Mouse (Mus musculus) thymus, postnatal 0 days (tissue): ENCODE measurements around the gene Sort1. TPM values are rescaled to one million over a fixed set of nuclear protein-coding genes. Genes with fewer than 3 reads are reported as not detected.
"Not testable (repeated sequence)": the region's sequence is repeated elsewhere in the genome, so short reads cannot be mapped to it uniquely, and the experiment has no call there.

Experiments
- DNase-seq: peaks from one replicate; pipeline ENCODE4 v3.0.0-alpha.2; 2015; ENCODE audit warnings: low spot score
- polyA plus RNA-seq: library from polyadenylated mRNA; unstranded; fragments of >200 nt; fragmentation: Nextera tagmentation; extraction: Ambion mirVana; gene quantifications from 2 replicates; pipeline ENCODE4 v1.2.1, GENCODE M21; 2015

Sort1 gene
- polyA plus RNA-seq, result 2.7 and 2.9 TPM in 2 replicates

DNA sequence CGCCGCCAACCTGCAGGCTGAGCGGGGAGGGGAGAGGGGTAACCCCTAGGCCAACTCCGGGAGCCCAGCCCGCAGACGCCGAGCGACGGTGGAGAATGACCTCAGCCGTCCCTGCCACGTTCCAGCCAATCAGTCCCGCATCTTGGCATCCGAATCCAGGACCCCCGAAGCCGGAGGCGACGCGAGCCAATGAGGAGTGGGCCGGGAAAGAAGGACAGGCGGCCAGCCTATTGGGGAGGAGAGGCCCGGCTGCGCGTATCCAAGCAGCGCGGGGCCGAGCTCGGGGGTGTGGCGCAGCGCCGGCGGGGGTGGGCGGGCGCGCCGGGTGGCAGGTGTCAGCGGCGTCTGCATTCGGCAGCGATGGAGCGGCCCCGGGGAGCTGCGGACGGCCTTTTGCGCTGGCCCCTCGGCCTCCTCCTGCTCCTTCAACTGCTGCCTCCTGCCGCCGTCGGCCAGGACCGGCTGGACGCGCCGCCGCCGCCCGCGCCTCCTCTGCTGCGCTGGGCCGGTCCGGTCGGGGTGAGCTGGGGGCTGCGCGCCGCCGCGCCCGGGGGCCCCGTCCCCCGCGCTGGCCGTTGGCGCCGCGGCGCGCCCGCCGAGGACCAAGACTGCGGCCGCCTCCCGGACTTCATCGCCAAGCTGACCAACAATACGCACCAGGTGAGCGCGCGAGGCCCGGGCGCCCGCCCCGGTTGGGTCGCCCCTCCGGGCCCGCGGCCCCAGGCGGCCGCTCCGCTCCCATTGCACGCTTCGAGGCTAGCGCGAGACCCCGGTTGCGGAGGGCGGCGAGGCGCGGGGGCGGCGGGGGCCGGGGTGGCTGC is at the start of gene Sort1:
Gene Sort1 (plus strand): TSS at position 302 of the 821 bp plus-strand sequence.
- DNase-seq, result peak; percentile 91

DNA sequence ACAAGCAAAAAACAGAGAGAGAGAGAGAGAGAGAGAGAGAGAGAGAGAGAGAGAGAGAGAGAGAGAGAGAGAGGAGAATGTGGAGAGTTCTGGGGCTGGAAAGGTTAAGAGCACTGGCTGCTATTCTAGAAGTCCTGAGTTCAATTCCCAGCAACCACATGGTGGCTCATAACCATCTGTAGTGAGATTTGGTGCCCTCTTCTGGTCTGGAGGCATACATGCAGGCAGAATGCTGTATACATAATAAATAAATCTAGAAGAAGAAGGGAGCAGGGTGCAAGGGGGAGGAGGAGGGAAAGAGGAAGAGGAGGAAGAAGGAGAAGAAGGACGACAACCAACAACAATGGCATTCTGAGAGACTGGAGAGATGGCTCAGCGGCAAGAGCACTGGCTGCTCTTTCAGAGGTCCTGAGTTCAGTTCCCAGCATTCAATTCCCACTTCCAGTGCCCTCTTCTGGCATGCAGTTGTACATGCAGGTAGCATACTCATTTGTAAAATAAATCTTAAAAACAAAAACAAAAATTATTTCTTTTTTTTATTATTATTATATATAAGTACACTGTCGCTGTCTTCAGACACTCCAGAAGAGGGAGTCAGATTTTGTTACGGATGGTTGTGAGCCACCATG is 46.3 kb upstream of the Sort1 start:
- not testable (repeated sequence) for DNase-seq

DNA sequence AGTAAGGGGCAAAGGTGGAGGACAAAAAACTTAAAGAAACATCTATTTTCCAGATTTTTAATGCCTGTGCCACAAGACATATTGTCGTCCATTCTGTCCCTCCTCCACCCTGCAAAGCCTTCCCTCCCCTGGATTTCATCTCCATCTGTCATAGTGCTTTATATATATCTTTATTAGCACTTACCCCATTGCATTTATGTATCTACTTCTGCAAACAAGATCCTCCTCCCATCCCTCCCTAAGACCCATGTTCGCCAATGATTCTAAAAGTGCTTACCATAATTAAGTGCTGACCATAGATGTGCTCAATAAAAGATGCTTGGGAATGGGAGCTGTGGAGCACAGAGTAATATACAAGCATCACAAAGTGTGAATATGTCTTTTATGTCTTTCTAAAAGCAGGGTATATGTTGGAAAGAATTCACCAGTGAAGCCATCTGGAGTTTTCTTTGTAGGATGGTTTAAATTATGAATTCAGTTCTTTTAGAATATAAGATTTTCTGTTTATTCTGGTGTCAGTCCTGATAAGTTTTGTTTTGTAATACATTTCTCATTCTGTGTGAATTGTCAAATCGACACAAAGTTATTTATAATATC is 42.5 kb upstream of the Sort1 start:
- DNase-seq, result no peak

DNA sequence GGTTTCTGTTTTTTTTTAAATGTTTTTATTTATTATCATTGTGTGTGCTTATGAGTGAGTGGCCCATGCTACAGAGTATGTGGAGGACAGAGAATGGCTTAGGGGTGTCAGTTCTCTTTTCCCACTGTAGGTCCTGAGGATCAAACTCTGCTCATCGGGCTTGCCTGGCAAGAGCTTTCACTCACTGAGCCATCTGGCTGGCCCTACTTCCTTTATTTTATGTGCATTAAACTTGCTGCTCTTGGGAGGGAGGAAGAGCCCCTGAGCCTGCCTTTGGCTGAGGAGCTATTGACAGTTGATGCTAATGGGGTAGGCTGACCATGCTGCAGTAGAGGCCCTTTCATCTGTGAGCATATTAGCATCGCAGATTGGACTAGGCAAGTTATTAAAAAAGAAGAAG is 37.0 kb upstream of the Sort1 start:
- no peak for DNase-seq

DNA sequence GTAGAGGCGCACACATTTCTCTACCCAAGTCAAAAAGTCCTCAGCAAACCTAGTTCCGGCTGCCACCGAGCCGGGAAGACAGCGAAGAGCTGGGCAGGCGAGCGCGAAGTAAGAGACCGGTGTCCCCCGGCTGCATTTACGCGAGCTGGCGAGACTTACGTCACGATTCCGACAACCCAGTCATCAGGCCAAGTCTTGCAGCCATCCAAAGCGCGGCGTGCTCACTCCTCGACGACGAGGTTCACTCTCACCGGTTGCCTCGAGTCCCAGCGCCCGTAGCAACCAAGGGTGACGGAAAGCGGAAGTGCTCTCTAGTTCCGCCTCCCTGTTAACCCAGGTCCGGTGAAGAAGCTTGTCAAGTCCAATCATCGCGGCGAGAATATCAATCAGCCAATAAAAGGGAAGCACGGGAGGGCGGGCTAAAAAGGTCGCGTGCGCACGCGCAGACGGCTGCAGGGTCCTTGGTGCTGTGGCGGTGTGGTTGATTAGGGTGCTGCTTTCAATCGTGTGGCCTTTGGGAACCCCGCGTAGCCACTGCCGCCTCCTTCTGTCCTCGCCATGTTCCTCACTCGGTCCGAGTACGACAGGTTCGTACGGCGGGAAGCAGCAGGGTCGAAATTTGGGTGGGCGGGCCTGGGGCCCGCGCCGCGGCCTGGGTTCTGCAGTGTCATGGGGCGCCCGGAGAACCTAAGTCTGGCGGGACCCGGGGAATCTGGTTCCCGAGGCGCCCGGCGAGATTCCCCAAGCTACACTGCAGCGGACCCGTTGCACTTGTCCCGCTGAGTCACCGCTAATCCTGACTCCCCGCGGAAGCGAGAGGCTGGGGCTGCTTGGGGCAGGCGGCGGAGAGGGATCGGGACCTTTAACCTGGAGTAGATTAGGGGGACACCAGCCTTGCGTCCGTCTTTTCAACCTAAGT is 26.9 kb upstream of the Sort1 start, which contains the start of gene Psma5:
Gene Psma5 (plus strand): TSS at position 208 of the 919 bp plus-strand sequence.
- peak; percentile 98 for DNase-seq

DNA sequence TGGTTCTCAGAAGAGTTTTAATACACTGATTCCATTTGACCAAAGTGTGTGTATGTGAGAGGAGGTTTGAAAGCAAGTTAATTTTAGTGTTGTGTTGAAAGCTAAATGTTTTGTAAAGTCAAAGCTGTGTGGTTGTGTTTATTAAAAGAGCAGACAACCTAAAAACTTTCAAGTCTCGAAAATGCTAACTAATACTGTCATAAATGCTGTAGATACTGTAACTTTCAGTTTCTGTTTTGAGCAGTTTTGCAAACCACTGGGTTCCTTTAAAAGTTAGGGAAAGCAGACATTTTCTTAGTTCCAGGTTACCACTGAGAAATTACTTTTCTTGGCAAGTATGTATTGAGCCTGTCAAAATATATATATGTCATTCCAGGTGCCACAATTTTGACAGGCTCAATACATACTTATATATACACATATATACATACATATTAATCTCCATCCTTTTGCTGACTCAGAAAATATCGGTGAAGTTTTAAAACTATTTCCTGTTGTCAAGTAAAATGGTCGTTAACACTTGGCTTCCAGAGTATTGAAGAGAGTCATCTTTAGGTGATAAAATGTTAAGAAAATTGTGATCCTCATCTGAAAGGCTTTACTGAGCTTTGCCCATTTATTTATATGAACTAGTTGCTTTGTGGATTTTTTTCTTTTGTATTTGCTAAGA is 25.9 kb upstream of the Sort1 start:
- DNase-seq, result no peak

DNA sequence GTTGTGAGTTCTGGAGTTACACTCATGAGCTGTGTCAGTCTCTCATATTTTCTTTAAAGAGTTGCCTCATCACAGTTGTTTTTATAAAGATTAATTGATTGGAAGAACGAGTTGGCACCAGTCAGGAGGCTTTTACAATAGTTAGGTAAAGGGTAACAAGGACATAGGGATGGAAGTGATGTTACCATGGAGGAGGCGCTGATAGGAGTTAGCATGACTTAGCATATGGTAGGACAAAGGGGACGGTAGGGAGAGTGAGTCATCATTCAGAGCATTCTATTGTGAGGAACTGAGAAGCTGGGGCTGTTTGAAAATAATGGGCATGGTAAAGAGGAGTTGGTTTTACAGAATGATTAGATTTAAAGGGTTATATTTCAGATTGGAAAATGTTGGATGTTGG is 24.6 kb upstream of the Sort1 start:
- no peak for DNase-seq

DNA sequence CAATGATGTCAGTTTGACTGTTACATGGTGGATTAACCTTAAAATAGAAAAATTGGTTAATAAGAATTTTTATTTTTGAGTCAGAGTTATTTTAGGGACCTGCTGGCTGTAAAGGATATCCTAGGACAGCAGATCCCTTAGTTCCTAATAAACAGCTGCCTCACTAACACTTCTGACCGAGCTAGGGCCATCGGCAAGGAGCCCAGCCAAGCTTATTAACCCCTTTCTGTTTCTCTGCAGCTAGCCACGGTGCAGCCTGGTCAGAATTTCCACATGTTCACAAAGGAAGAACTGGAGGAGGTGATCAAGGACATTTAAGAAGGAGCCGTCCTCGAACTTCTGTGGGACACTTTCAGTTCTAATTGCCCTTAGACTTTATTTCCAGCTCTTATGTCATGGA is 4.4 kb upstream of the Sort1 start:
- DNase-seq, result not testable (repeated sequence)

DNA sequence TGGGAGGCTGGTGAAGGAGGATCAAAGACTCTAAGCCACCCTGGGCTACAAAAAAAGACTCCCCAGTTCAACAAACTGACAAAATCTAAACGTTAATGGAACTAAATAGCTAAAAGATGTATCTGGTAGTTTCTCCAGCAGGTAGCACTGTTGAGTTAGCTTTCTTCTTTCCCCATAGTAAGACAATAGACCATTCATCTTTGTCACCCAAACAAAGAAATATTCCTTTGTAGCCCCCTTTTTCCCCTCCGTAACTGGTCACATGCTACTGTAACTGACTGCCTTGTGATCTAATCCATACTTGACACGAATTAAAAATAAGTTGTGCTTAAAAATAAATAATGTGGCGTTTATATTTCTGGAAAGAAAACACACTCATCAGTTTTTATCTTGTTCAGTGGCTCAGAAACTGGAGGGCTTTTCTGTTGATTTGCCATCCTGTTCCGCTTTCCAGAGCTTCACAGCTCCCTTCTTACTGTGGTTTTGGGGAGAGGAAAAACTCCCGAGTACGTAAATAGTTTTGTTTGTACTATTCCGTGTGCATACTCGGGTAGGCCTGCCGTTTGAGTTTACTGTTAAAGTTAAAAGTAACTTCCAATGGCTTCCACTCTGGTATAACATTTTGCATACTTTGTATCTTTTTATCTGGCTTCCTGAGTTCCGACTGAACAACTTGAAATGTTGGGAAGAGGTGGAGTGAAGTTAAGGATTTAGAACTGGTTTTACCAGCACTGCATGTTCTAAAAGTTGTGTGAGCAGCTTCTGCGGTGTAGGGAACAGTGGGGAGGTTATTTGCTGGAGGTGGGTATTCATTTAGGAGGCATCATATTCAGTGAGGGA is 1.3 kb upstream of the Sort1 start:
- DNase-seq, result peak; percentile 62

DNA sequence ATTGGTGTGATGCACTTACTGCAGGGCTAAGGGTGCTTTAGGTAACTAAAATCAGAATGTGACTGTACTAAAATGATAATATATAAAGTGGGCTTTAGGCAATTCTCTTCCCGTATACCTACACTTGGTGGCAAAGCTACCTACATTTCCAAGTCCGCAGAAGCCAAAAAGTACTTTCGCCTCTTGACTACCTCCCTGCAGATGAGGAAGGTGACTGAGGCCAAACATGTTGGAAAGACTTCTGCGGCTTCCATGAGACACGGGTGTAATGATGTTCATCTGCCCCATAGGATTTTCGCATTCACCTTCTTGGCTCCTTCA is 681 bp upstream of the Sort1 start:
- no peak for DNase-seq

DNA sequence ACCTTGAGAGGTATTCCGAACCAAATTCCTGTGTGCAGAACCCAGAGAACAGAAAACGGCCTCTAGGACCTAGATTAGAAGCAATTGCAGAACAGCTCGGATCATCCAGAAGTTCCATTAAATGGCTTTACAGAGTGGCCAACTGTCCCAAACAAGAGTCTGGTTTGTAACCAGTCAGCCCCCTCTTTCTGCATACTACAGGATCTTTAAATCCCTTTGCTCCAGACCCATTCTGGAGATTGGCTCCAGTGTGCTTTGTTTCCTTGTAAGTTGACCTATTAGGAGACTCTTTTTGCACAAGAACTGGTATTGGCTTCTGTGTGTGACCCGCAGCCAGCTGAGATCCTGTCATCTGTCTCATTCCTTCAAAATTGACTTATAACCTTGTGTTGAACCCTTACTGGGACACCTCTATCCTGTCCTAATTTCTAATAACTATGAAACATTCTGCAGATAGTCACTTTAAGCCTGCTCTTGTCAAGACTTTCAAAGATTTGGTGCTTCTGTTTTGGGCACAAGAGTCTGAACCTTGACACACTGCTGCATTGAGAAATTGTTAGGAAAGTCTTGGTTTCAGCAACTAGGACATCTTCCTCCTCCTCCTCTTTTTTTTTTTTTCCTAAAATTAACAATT is 1.3 kb downstream of the Sort1 start:
- no peak for DNase-seq

DNA sequence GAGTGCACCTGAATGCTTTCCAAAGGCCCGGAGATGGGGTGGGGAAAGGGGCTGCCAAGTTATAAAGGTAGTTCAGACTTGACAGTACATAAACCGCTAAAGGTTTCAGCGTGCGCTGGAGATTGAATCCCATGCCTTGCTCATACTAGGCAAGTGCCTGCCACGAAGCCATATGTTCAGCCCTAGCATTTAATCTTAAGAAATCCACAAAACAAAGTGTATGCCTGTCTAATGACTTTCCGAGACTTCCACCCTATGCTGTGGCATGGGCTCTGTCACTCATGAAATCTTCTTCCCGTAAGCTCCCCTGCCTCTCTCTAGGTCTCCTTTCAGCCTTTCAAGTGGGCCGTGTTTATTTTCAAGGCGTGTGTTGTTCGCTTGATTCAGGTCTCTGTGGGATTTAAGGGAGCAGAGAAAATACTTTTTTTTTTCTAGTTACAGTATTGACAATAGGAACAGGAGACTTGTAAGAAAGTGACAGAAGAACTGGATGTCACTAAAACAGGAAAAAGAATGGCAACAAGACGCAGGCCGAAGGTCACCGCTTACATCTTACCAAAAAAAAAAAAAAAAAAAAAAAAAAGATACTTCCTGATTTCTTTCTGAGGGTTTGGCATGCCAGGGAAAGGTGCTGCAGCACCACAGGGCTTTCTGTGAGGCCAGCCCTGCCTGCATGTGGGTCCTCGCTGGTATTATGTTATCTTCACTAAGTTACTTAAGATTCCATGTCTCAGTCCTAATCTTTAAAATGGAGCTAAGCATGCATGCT is 3.0 kb downstream of the Sort1 start:
- no peak for DNase-seq

DNA sequence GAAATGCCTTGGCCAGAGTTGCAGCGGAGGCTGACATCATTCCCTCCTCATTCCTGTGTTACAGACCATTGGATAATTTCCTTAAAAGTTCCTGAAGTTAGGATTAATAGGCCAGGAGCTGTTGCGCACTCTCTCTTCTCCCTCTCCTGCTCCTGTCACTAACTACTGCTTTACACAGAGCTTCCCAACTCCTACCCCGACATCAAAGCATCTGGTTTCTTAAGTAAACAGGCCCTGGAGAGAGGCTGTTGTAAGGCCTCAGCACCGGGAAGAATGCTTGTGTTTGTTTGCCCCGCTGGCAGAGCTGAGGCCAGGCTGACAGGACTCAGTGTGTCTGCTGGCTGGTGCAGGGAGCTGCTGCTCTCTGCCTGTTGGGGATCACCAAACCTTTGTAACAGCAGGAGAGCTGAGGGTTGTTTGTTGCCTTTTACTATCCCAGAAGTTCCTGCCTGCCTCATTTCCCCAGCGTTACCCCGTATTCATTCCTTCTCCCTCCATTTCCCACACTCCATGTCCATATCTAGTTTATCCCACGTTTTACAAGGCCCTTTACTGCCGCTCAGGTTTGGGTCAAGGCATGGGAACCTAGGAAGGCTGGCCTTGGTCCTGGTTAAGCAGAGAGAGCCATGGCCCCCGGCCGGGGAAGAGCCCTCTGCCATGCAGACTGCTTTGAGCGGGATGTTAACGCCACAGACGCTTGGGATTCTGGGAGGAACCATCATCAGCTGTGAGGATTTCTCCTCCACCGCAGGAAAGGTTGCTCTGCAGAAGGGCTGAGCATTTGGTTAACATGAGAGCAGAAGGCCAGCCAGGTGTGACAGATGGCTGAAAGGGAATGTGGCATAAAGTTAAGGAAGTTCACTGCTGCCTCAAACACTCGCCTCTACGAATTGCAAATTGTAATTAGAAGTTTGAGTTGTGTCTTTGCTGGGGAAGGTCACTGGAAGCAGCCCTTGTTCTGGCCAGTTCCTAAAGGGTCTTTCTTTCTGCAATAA is 4.2 kb downstream of the Sort1 start:
- DNase-seq, result no peak

DNA sequence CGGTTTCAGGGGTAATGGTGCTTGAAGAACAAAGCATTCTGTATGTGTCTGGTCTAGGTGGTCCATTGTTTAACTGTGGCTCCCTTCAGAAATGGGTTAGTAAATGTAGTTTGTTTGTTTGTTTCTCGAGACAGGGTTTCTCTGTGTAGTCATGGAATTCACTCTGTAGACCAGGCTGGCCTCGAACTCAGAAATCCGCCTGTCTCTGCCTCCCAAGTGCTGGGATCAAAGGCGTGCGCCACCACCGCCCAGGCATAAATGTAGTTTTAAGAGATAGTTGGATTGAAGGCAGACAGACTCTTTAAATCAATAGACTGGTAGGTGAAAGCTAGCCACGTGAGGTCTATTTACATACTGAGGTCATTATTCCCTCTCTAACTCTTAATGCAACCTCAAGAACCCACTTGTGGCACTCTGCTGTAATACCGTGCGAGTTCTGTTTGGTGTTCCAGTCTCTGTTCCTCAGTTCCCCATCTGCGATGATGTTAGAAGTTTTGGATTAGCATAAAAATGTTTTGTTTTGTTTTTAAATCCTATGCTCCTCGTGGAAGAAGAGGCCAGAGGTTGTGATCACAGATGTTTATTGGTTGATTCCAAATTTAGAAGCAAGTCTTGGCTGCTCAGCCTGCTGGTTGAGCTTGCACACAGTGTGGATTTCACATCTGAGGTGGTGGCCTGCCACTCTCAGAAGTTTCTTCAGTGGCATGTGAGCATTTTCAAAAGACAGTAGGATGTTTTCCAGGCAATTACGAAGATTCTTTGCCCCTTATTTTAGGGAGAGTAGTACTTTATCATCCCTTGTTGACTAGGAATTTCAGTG is 5.6 kb downstream of the Sort1 start:
- no peak for DNase-seq

DNA sequence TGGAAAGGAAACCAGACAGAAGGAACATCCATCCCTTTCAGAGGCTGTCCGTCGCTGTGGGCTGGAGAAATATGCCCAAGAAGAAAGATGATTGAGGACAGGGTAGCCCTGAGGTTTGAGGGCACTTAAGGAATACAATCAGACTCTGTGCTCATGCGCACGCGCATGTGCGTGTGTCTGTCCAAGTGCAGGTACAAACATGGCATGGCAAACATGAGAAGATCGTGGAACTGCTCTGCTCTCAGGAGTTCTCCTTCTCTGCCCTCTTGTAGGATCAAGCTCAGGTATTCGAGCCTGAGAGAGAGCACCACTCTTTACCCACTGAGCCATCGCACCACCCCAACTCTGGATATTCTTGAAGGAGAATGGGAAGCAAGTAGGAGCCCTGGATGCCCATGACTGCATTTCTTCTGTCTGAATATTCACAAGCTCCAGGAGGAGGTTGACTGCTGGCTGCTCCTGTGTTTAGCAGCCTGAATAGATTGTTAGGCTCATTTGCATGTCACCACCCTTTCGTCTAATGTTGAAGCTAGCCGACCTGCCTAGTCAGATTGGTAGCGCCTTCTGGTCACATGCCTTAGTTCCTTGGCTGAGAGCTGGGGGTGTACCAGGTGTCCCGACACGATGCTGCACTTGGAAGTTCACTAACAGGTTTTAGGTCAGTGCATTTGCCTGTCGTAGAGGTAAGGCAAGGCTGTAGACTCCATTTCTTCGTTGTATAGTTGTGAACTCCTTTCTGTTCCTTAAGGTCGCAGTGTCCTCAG is 7.3 kb downstream of the Sort1 start:
- no peak for DNase-seq

DNA sequence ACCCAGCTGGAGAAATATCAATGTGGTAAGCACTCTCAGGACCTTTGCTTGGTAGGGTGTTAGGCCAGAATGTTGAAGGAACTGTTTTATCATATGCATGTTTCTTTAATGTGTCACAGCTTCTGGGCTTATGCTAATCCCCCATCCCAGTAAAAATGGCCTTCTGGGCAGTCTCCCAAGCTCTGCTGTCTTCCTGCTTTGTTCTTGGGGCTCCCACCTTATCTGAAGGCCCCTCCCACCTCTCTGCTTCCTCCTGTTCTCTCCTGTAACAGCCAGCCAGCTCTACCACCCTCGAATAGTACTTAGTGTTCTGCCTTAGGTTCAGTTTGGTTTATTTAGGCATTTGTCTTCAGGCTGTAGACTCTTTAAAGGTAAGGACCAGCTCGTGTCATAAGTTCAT is 10.5 kb downstream of the Sort1 start:
- no peak for DNase-seq
